Mouse (Mus musculus): ENCODE results near the gene Tex14. TPM values are rescaled to one million over a fixed set of nuclear protein-coding genes. Genes with fewer than 3 reads are reported as not detected.

The Tex14 gene
- polyA plus RNA-seq (2012; rRNA removed): 0.87 and 0.98 TPM in 2 replicates

DNA sequence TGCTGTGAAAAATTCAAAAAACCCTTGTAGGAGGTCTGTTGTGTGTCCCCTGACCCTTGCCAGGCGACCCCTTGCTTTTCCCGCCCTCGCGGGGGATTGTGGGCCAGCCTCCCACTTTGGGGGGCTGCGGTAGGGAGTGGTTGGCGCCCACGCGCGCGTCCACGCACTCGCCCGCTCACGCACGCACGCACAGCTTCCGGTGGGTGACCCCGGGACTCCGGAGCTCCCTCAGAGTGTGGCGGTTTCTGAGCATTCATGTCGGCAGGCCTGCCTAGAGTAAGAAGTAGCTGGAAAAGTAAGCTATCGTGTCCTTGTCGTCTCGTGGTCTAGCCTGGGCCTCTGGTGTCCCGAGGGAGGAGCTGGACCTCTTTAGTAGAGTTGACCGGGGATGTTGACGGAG lies at the start of gene Tex14, which contains the start of gene Rad51c:
Gene Tex14 (plus strand): TSS at position 190 of the 400 bp plus-strand sequence.
Gene Rad51c (minus strand): TSS at position 79 of the 400 bp plus-strand sequence.
- H3K4me1 ChIP-seq (ENCODE audit: control insufficient read depth, insufficient read depth, low read length): no peaks in the 10 kb centered on the region
- peak within 1 kb of the TSS; percentile 96 for H3K27ac ChIP-seq (ENCODE audit: insufficient read depth, low read length)
- no peaks in the 10 kb centered on the region for H3K27me3 ChIP-seq (ENCODE audit: control insufficient read depth, insufficient read depth, low read length)
- no peak for TF ChIP-seq CTCF (IDR thresholded peaks at IDR 0.05; ENCODE audit: borderline replicate concordance, insufficient read depth, low read depth, low read length)
- TF ChIP-seq POLR2A (IDR thresholded peaks at IDR 0.05; ENCODE audit: borderline replicate concordance, insufficient read depth, low read length): no peak
- peak within 1 kb of the TSS; percentile 87 for H3K4me3 ChIP-seq (replicated peaks; ENCODE audit: insufficient read depth, low read depth, low read length)
- peak in 1 of 2 experiments; percentile 52 for DNase-seq
- 75% methylated on average over 27 of the region's 27 CpGs for WGBS

DNA sequence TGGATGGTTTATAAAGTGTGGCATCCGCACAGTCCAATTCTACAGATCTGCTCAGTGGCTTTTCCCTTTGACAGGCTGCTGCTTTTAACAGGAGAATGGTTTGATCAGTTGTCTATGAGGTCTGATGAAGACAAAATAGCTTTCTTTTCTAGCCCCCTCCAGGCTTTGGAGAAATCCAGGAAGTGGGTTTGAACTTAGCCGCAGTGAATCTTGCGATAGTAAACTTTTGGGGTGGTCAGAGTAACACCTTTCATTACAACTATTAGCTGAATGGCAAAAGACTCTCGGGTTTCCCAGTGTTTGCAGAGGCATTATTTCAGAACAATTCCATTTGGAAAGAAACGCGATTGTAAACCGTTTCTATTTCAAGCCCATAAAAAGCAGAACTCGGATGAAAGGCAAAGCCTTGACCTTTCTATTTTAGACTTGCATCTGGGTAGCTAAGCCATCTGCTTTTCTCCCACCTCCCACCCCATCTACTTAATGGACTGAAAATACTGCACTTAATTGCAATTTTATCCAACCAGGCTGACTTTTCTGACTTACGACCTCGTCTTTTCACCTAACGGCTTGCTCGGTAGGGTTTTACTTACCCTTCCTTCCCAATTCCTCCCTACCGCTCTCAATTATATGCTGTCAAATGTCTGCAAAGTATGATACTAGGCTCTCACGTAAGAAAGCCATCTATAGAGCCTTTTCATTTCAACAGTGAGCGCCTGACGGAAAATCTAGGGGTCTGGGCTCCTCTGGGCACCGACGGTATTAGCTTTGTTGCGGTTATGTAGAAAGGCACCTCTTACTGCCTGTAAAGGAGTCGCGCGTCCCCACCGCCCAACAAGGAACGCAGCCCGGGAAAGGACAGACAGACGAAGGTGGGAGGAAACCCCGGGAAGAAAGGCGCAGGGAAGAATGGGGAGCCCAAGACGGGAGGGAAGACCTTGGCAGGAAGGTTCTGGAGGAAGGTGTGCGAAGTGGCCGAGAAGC lies 47.3 kb upstream of the Tex14 start:
- H3K4me1 ChIP-seq (ENCODE audit: control insufficient read depth, insufficient read depth, low read length): no peaks in the 10 kb centered on the region
- TF ChIP-seq CTCF (IDR thresholded peaks at IDR 0.05; ENCODE audit: borderline replicate concordance, insufficient read depth, low read depth, low read length) (no peak), POLR2A (IDR thresholded peaks at IDR 0.05; ENCODE audit: borderline replicate concordance, insufficient read depth, low read length) (no peak)
- H3K27me3 ChIP-seq (ENCODE audit: control insufficient read depth, insufficient read depth, low read length): no peaks in the 10 kb centered on the region; the same call in 1 of the 2 replicates
- H3K27ac ChIP-seq (ENCODE audit: insufficient read depth, low read length): no peak overlapping the region
- 9% methylated on average over 31 of the region's 31 CpGs for WGBS
- peak overlapping the region; percentile 90 for H3K4me3 ChIP-seq (replicated peaks; ENCODE audit: insufficient read depth, low read depth, low read length)
- peak; percentile 2 to 29 for DNase-seq

DNA sequence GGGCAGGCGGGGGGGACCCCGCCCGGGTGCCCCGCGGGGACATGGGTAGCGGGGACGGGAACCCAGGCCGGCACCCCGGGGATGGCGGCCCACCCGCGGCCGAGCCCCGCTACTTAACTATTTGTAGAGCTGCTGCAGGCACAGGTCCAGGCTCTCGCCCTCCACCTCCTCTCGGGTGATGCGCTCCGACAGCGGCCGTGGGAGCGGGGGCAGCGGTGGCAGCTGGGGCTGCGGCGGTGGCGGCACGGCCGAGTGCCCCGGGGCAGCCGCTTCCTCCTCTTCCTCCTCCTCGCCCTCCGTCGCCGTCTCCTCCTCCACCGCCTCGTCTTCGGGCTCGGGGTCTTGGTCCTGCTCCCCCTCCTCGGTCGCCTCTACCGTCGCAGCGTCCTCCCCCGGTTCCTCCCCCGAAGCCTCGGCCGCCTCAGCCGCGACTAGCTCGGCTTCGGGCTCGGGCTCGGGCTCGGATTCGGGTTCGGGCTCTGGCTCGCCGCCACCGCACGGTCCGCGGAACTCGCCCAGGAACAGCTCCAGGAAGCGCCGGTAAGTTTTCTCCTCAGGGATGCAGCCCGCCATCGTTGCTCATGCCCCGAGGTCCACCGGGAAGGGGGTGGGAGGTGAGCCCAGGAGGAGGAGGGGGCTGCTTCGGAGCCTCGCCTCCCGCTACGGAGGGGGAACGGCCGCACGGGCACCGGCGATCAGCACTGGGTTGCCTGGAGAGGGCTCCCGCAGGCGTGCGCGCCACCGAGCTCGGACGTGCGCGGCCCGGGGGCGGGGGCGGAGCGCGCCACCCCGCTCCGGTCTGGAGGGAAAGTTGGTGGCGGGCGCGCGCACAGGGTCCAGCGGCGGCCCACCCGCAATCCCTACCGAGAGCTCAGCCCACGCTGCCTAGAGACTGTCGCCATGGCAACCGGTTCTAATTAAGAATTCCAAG lies 46.3 kb upstream of the Tex14 start, which contains the start of gene Ppm1e:
Gene Ppm1e (minus strand): TSS at position 693 of the 931 bp plus-strand sequence.
- TF ChIP-seq POLR2A (IDR thresholded peaks at IDR 0.05; ENCODE audit: borderline replicate concordance, insufficient read depth, low read length) (peak; percentile 46; the same call in 1 of the 2 replicates), CTCF (IDR thresholded peaks at IDR 0.05; ENCODE audit: borderline replicate concordance, insufficient read depth, low read depth, low read length) (no peak)
- H3K4me1 ChIP-seq (ENCODE audit: control insufficient read depth, insufficient read depth, low read length): no peaks in the 10 kb centered on the region
- WGBS: under 1% methylated on average over 93 of the region's 104 CpGs
- no peaks in the 10 kb centered on the region; the same call in 1 of the 2 replicates for H3K27me3 ChIP-seq (ENCODE audit: control insufficient read depth, insufficient read depth, low read length)
- H3K27ac ChIP-seq (ENCODE audit: insufficient read depth, low read length): no peak within 1 kb of the TSS; the same call in 1 of the 2 replicates
- peak within 1 kb of the TSS; percentile 90 for H3K4me3 ChIP-seq (replicated peaks; ENCODE audit: insufficient read depth, low read depth, low read length)
- peak; percentile 71 for DNase-seq

DNA sequence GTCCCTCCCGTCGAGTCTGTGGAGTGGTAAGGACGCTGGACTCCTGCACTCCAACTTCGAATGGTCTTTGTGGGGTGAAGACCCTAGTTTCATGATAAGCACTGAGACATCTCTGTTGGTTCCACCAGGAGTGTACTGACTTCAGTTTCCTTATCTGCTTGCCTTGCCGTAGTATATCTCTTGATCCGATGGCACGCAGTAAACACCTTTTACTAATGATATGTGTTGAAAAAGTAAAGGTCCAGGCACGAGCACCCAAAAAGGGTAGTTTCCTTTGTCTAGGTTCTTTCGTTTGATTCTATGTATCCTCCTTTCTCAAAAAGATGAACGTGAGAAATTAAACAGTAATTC lies 45.6 kb upstream of the Tex14 start:
- no peak for DNase-seq
- H3K27ac ChIP-seq (ENCODE audit: insufficient read depth, low read length): no peak overlapping the region
- H3K27me3 ChIP-seq (ENCODE audit: control insufficient read depth, insufficient read depth, low read length): no peaks in the 10 kb centered on the region; the same call in 1 of the 2 replicates
- no peaks in the 10 kb centered on the region for H3K4me1 ChIP-seq (ENCODE audit: control insufficient read depth, insufficient read depth, low read length)
- TF ChIP-seq CTCF (IDR thresholded peaks at IDR 0.05; ENCODE audit: borderline replicate concordance, insufficient read depth, low read depth, low read length) (no peak), POLR2A (IDR thresholded peaks at IDR 0.05; ENCODE audit: borderline replicate concordance, insufficient read depth, low read length) (no peak)
- H3K4me3 ChIP-seq (replicated peaks; ENCODE audit: insufficient read depth, low read depth, low read length): peak overlapping the region; percentile 90
- 10% methylated on average over 10 of the region's 10 CpGs for WGBS

DNA sequence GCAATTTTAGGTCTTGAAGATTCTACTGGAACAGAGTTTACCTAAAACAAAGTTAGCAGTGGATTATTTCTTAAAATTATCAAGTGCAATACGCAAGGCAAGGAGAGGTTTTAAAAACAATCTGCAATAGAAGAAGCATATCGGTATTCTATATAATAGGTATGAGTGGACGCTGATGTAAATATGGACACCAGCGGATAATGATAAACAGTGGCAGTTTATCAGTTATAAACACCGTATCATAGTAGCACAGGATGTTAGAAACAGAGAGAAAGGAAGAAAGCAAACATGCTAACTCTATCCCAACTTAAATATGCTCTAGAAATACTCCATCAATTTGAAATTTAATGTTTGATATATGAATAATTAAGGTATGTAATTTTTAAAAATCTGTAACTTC lies 39.7 kb upstream of the Tex14 start:
- Histone ChIP-seq H3K27me3 (ENCODE audit: control insufficient read depth, insufficient read depth, low read length) (no peaks in the 10 kb centered on the region; the same call in 1 of the 2 replicates), H3K27ac (ENCODE audit: insufficient read depth, low read length) (no peak overlapping the region), H3K4me1 (ENCODE audit: control insufficient read depth, insufficient read depth, low read length) (no peaks in the 10 kb centered on the region), H3K4me3 (replicated peaks; ENCODE audit: insufficient read depth, low read depth, low read length) (no peak overlapping the region)
- WGBS: 96% methylated on average over 5 of the region's 5 CpGs
- TF ChIP-seq CTCF (IDR thresholded peaks at IDR 0.05; ENCODE audit: borderline replicate concordance, insufficient read depth, low read depth, low read length) (no peak), POLR2A (IDR thresholded peaks at IDR 0.05; ENCODE audit: borderline replicate concordance, insufficient read depth, low read length) (no peak)
- no peak for DNase-seq

DNA sequence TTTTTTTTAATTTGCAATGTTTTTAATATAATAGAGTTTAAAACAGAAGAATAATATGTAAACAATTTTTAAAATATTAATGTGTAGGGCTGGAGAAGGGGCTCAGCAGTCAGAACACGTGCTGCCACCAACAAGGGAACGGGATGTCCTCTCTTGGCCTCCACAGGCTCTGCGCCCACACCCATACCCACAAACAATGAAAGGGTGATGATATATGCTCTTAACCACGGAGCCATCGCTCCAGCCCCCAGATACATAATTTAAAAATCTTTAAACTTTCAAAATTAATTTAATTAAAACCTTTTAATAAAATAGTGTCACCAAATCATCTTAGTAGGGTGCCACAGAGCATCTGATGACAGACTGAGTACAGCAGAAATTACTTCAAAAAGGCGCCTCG lies 37.8 kb upstream of the Tex14 start:
- H3K4me1 ChIP-seq (ENCODE audit: control insufficient read depth, insufficient read depth, low read length): no peaks in the 10 kb centered on the region
- H3K4me3 ChIP-seq (replicated peaks; ENCODE audit: insufficient read depth, low read depth, low read length): no peak overlapping the region
- no peaks in the 10 kb centered on the region; the same call in 1 of the 2 replicates for H3K27me3 ChIP-seq (ENCODE audit: control insufficient read depth, insufficient read depth, low read length)
- WGBS: 87% methylated on average over 7 of the region's 7 CpGs
- no peak for DNase-seq
- TF ChIP-seq POLR2A (IDR thresholded peaks at IDR 0.05; ENCODE audit: borderline replicate concordance, insufficient read depth, low read length): no peak
- no peak for TF ChIP-seq CTCF (IDR thresholded peaks at IDR 0.05; ENCODE audit: borderline replicate concordance, insufficient read depth, low read depth, low read length)
- no peak overlapping the region for H3K27ac ChIP-seq (ENCODE audit: insufficient read depth, low read length)
